Mouse (Mus musculus) monocyte, adult 59 days (primary cell): ENCODE results near the gene Slc8b1. TPM values are rescaled to one million over a fixed set of nuclear protein-coding genes. Genes with fewer than 3 reads are reported as not detected.

Source experiments
- total RNA-seq, 2 experiments: library from RNA; stranded (reverse); gene quantifications; one replicate each; pipeline ENCODE4 v1.2.4; 2023

Slc8b1 gene
- 100 to 1,000 TPM; 302 to 324 TPM for total RNA-seq

GRCm38 (mm10) chr5:120510982-120511642 is at the start of gene Slc8b1:
TSS of gene Slc8b1 (plus strand) at chr5:120511168.

GRCm38 (mm10) chr5:120472770-120473169 is 38.2 kb upstream of the Slc8b1 start, which contains the start of gene Sdsl:
TSS of gene Sdsl (minus strand) at chr5:120472810.

GRCm38 (mm10) chr5:120476296-120476695 is 34.7 kb upstream of the Slc8b1 start, which contains the start of gene Sds:
TSS of gene Sds (plus strand) at chr5:120476526.

GRCm38 (mm10) chr5:120503144-120503795 is 7.7 kb upstream of the Slc8b1 start, which contains the start of gene Plbd2:
TSS of gene Plbd2 (minus strand) at chr5:120503625.

Other genes with a start within 250 kb of the Slc8b1 start
- not detected for gene Lhx5, start 79.5 kb upstream of the Slc8b1 start, total RNA-seq
- not detected for gene Sdsl, start 38.4 kb upstream of the Slc8b1 start, total RNA-seq
- gene Sds, start 34.6 kb upstream of the Slc8b1 start, total RNA-seq, result not detected
- gene Plbd2, start 7.5 kb upstream of the Slc8b1 start, total RNA-seq, result 10 to 100 TPM; 56.4 to 58.9 TPM
- 10 to 100 TPM; 35.2 to 48.9 TPM for gene Tpcn1, start 77.5 kb downstream of the Slc8b1 start, total RNA-seq
- gene Iqcd, start 77.8 kb downstream of the Slc8b1 start, total RNA-seq, result not detected
- 1 to 10 TPM; 3.6 to 6.1 TPM for gene Rita1, start 101.4 kb downstream of the Slc8b1 start, total RNA-seq
- 100 to 1,000 TPM; 100 to 112 TPM for gene Ddx54, start 101.6 kb downstream of the Slc8b1 start, total RNA-seq
- not detected for gene Cfap73, start 123.1 kb downstream of the Slc8b1 start, total RNA-seq
- not detected for gene Rasal1, start 137.6 kb downstream of the Slc8b1 start, total RNA-seq
- 1 to 10 TPM; 1.5 to 3.1 TPM for gene Dtx1, start 200.8 kb downstream of the Slc8b1 start, total RNA-seq
- 10 to 100 TPM; 12.5 to 18.8 TPM for gene Oas2, start 238.7 kb downstream of the Slc8b1 start, total RNA-seq